Mouse (Mus musculus) liver, embryonic 13.5 days (tissue): ENCODE measurements at regions not wholly inside any gene's neighbourhood (a gene's known extent, or its start where the extent isn't known, plus 50 kb on each side); places are given as distances from the start of the nearest gene placed in this dataset.
A peak's percentile ranks its signal among the peaks of the same experiment; 100 is the strongest.

Source experiments
- ATAC-seq: fragments of 200-750 bp; cut with Nextera tagmentation; 2 replicates; pipeline ENCODE4 v1.8.0; 2017; ENCODE audit warnings: low read depth, mild to moderate bottlenecking, moderate number of reproducible peaks, moderate library complexity
- DNase-seq: peaks from one replicate; pipeline ENCODE4 v3.0.0; 2022
- H3K27ac ChIP-seq: fragments of 300-500 bp; sonication (generic); 2 replicates; pipeline ENCODE4 v1.5.1; 2015; ENCODE audit warnings: moderate library complexity, mild to moderate bottlenecking, inconsistent platforms
- H3K27me3 ChIP-seq: fragments of 300-500 bp; sonication (generic); 2 replicates; pipeline ENCODE4 v1.6.1; 2015; ENCODE audit warnings: mild to moderate bottlenecking, inconsistent platforms
- H3K36me3 ChIP-seq: fragments of 300-500 bp; sonication (generic); 2 replicates; pipeline ENCODE4 v1.6.1; 2015; ENCODE audit warnings: mild to moderate bottlenecking, inconsistent platforms
- H3K4me1 ChIP-seq: fragments of 300-500 bp; sonication (generic); replicated peaks from 2 replicates; pipeline ENCODE4 v1.6.1; 2015; ENCODE audit warnings: inconsistent platforms
- H3K4me2 ChIP-seq: fragments of 300-500 bp; sonication (generic); 2 replicates; pipeline ENCODE4 v1.6.1; 2015; ENCODE audit warnings: inconsistent platforms, mild to moderate bottlenecking, moderate library complexity
- H3K4me3 ChIP-seq: fragments of 300-500 bp; sonication (generic); replicated peaks from 2 replicates; pipeline ENCODE4 v1.5.1; 2015; ENCODE audit warnings: mild to moderate bottlenecking, inconsistent platforms
- H3K9ac ChIP-seq: fragments of 300-500 bp; sonication (generic); 2 replicates; pipeline ENCODE4 v1.6.1; 2015; ENCODE audit warnings: mild to moderate bottlenecking, inconsistent platforms
- H3K9me3 ChIP-seq: fragments of 300-500 bp; sonication (generic); replicated peaks from 2 replicates; pipeline ENCODE4 v1.6.1; 2016; ENCODE audit warnings: inconsistent platforms
- WGBS: fragments of 180-500 bp; shearing (Covaris S2); methylation state at CpG from one replicate; pipeline ENCODE4 v1.1.7; 2015; ENCODE audit not compliant: insufficient replicate concordance; 5-methylcytosine and 5-hydroxymethylcytosine counted together

DNA sequence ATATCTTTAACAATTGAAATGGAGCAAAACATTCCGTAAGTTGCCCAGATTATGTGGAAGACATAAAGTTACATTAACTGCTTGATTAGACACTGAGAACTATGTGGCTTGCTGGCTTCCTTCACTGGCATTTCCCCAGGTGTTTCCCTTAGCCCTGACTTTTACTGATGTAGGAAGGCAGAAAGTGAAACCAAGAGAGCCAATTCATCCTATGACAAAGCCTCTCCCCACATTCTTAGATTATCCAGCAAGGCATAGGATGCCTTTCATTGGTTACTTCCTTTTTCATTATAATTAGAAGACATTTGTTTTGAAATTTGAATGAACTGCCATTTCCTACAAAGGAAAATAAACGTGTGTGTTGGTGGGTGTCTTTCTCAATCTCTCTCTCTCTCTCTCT is 72.1 kb downstream of the Cdc42ep3 start:
- DNase-seq, result no peak
- 54% methylated on average over 2 of the region's 2 CpGs for WGBS
- H3K4me2 ChIP-seq, result no peak overlapping the region
- H3K4me3 ChIP-seq, result no peak overlapping the region
- no peaks in the 10 kb centered on the region for H3K36me3 ChIP-seq
- 0 out of 2 replicates have a peak, but pooled peaks cover 4% of the 10 kb centered on the region for H3K4me1 ChIP-seq
- no peak for ATAC-seq
- no peak overlapping the region for H3K27ac ChIP-seq
- H3K27me3 ChIP-seq, result no peaks in the 10 kb centered on the region
- no peak overlapping the region for H3K9ac ChIP-seq
- H3K9me3 ChIP-seq, result no peaks in the 10 kb centered on the region

DNA sequence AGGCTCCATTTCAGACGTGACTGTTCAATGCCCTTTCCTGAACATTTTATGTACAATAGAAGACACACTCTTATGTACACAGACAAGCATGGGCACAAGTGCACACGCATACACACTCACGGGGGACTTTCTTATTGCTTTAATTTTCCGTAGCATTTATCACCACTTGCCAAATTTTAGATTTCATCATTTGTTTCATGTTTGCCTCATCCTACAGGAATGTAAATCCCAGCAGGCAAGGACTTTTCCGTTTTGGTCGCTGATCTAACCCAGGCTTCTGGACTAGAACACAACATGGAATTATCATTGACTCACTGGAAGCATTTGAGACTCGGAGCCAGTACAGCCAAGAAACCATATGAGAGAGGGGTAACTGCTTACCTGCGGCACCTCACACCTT is 81.3 kb downstream of the Cdc42ep3 start:
- no peak overlapping the region for H3K9ac ChIP-seq
- no peak overlapping the region for H3K4me2 ChIP-seq
- no peak for ATAC-seq
- no peaks in the 10 kb centered on the region for H3K4me1 ChIP-seq
- WGBS, result 67% methylated on average over 8 of the region's 8 CpGs
- no peaks in the 10 kb centered on the region for H3K9me3 ChIP-seq
- no peak overlapping the region for H3K4me3 ChIP-seq
- H3K36me3 ChIP-seq, result no peaks in the 10 kb centered on the region
- no peaks in the 10 kb centered on the region for H3K27me3 ChIP-seq
- no peak for DNase-seq
- no peak overlapping the region for H3K27ac ChIP-seq

DNA sequence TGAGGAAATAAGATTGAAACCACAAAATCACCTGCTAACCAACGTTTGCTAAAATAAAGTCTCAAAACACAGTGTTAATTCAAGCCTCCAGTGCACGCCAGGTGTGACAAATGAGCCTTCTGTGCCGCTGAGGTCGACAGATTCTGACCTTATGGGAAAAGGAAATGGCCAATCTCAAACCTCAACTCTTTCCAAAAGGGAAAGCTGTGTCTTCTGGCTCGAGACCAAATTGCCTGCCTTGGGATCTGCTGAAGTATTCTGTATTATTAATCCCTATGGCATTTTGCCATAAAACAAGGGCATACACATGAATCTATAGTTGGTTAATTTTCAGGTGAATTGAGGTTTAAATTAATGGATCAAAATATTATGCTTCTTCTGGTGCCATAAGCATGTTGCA is 95.2 kb downstream of the Cdc42ep3 start:
- Histone ChIP-seq H3K27ac (no peak overlapping the region), H3K4me3 (no peak overlapping the region), H3K9ac (no peak overlapping the region), H3K9me3 (no peaks in the 10 kb centered on the region), H3K36me3 (no peaks in the 10 kb centered on the region), H3K4me1 (no peaks in the 10 kb centered on the region), H3K4me2 (no peak overlapping the region), H3K27me3 (no peaks in the 10 kb centered on the region)
- ATAC-seq, result no peak
- 34% methylated on average over 5 of the region's 5 CpGs for WGBS
- no peak for DNase-seq

DNA sequence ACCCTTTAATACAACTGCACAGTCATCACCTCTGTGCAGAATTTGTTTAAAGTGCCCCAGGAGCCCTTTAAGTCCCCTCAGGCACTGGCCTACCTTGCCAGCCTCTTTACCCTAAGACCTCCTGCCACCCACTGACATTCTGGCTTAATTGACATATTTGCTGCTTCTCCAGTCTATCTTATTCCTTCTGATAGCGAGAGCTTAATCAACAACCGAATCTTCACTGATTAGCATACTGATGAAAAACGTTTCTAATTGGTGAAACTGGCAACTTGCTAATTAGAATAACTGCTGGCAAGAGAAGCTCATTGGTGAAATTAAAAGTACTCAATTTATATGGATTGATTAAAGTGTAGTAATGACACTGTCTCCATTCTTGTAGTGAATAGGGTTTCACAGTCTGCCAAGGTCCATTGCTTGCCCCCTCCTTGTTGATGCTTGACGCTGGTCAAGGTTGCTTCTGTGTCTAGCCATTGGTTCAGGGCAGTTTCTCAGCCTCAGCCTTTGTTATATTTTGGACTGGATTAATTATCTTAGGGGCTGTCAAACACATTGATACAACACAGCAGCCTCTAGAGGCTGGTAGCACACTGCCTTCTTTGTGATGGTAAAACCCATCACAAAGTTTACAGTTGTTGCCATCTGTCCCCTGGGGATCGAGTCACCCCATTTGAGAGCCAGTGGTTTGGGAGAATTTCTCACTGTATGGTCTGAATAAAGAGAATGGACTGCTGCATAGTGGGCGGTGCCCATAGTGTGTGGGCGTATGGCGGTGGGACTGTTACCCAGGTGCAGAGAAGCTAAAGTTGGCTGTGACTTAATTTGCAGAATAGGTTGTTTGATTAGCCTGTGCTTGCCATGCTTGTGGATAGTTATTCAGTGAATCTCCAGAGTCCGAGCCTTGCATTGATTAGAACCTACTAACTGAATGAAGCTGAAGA is 107.7 kb downstream of the Cdc42ep3 start:
- Histone ChIP-seq H3K27ac (no peak overlapping the region), H3K27me3 (no peaks in the 10 kb centered on the region), H3K4me3 (no peak overlapping the region), H3K4me2 (no peak overlapping the region), H3K36me3 (no peaks in the 10 kb centered on the region), H3K4me1 (no peaks in the 10 kb centered on the region), H3K9me3 (0 out of 2 replicates have a peak, but pooled peaks cover 2% of the 10 kb centered on the region), H3K9ac (no peak overlapping the region)
- DNase-seq (no peak), ATAC-seq (no peak)
- WGBS, result 65% methylated on average over 9 of the region's 9 CpGs

DNA sequence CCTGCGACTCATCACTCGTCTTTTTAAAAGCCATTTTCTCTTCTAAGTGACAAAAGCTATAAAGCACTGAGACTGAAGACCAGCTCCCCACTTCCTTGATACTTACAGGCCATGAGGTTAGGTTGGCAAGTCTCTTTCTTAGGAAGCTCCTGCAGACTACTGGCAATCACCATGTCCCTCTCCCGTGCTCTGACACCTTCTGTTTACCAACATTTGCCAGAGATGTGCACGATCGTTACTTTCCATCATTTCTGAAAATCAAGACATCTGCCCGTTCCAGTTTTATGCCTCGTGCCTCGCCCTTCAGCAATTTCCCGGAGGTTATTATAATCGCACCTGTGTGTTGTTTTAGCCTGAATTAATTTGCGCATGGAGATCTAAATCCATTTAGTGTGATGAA is 110.8 kb downstream of the Cdc42ep3 start:
- Histone ChIP-seq H3K4me1 (no peaks in the 10 kb centered on the region), H3K9ac (no peak overlapping the region), H3K9me3 (0 out of 2 replicates have a peak, but pooled peaks cover 2% of the 10 kb centered on the region), H3K27ac (no peak overlapping the region), H3K4me2 (no peak overlapping the region), H3K27me3 (no peaks in the 10 kb centered on the region), H3K36me3 (no peaks in the 10 kb centered on the region), H3K4me3 (no peak overlapping the region)
- no peak for DNase-seq
- no peak for ATAC-seq
- WGBS, result 73% methylated on average over 11 of the region's 11 CpGs

DNA sequence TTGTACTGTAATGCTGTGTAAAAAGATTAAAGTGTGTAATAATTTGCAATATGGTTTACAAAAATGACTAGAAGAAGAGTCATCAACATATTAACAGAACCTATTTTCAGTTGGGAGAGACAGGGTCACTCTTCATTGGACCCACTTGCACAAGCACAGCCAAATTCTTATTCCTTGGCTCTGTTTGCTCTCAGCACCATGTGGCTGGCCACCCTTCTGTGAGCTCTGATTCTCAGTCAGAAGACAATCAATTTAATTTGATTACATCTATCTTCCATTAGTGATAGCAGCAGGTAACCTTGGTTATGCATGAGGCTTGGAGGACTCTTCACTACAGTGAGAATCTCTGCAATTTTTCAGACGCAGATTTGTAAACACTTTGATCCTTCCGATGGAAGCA is 111.5 kb downstream of the Cdc42ep3 start:
- H3K4me1 ChIP-seq, result no peaks in the 10 kb centered on the region
- no peak overlapping the region for H3K4me3 ChIP-seq
- no peak overlapping the region for H3K4me2 ChIP-seq
- no peak overlapping the region for H3K27ac ChIP-seq
- WGBS, result 79% methylated on average over 2 of the region's 2 CpGs
- H3K9me3 ChIP-seq, result 0 out of 2 replicates have a peak, but pooled peaks cover 2% of the 10 kb centered on the region
- ATAC-seq (no peak), DNase-seq (no peak)
- H3K27me3 ChIP-seq, result no peaks in the 10 kb centered on the region
- H3K36me3 ChIP-seq, result no peaks in the 10 kb centered on the region
- H3K9ac ChIP-seq, result no peak overlapping the region

DNA sequence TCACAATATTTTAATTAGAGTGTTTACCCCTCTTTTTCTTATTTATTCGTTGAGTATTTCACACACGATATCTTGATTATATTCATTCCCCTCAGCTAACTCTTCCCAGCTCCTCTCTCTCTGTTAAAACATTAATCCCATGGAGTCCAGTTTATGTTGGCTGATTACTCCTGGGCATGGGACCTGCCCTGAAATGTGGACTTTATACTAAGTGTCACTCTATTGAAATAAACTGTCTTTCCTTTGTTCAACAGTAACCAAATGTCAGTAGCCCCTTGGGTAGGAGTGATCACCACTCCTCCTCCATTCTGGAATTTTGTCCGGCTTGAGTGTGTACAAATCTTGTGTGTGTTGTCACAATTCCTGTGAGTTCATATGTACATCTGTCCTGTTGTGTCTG is 113.4 kb downstream of the Cdc42ep3 start:
- Histone ChIP-seq H3K4me3 (no peak overlapping the region), H3K27ac (no peak overlapping the region), H3K4me1 (no peaks in the 10 kb centered on the region), H3K9ac (no peak overlapping the region), H3K9me3 (0 out of 2 replicates have a peak, but pooled peaks cover 2% of the 10 kb centered on the region), H3K4me2 (no peak overlapping the region), H3K36me3 (no peaks in the 10 kb centered on the region), H3K27me3 (no peaks in the 10 kb centered on the region)
- ATAC-seq (no peak), DNase-seq (no peak)
- WGBS, result 57% methylated on average over 3 of the region's 3 CpGs

DNA sequence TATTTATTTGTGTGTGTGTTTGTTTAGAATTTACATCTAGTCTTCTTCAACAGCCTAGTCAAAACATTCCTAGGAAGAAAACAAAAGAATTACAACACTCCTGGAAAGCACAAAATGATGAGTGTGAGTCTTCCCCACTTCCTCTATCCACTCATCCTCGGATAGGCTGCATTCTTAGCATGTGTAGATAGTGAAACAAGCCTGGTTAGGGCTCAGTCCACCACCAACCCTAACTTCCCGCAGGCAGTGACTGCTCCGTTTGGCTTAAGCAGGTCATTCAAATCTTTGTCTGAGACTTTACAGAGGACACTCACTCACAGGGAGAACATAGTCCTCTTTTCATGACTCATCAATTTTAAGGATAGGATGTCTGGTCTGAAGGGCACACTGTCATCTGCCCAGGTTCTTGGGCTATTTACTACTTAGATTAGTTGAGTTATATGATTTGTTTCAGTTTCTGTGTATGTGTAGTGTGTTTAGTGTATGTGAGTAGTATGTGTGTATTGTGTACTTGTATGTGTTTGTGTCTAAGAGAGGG is 118.6 kb downstream of the Cdc42ep3 start:
- H3K4me1 ChIP-seq, result 0 out of 2 replicates have a peak, but pooled peaks cover 2% of the 10 kb centered on the region
- no peak for ATAC-seq
- no peak overlapping the region for H3K27ac ChIP-seq
- H3K9me3 ChIP-seq, result no peaks in the 10 kb centered on the region
- H3K27me3 ChIP-seq, result no peaks in the 10 kb centered on the region
- H3K4me2 ChIP-seq, result no peak overlapping the region
- WGBS, result 31% methylated on average over 3 of the region's 3 CpGs
- H3K9ac ChIP-seq, result no peak overlapping the region
- H3K36me3 ChIP-seq, result no peaks in the 10 kb centered on the region
- H3K4me3 ChIP-seq, result no peak overlapping the region
- DNase-seq, result no peak

DNA sequence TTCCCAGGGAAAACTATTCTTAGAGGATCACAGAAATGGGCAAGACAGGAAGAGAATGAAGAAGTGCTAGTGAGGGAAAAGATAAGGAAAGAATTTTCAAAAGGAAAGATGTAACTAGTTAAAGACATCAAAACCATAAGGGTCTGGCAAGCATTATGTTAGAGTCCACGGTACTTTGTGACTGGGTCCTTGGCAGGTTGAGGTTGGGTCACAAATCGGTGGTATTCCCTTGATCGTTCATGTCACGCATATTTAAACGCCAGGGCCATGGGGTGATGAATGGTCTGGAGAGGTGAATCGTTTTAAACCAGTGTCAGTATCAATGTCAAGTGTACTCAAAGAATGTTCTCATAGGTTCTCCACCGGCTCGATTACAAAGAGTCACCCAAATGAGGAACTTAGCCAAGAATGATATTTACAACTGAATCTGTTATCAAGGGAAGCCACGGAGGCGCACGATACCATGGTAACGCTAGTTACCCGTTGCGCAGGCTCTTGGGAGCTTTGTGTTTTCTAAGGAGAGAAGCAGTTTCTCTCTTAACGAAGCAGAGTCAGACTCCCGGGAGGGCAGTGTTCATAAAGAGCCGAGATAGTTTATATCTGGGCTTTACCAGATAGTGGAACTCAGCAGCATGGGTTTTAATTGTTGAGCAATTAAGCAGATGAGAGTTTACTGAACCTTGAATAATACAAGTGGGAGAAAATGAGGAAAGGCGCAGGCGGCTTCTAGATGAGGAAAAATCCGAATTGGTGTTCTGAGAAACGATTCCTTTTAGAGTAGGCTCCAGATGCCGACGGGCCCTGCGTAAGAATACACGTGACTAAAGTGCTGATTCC is 124.0 kb downstream of the Cdc42ep3 start:
- H3K27ac ChIP-seq, result no peak overlapping the region
- no peak overlapping the region for H3K4me3 ChIP-seq
- 51% methylated on average over 25 of the region's 25 CpGs for WGBS
- no peak overlapping the region for H3K9ac ChIP-seq
- no peak overlapping the region for H3K4me2 ChIP-seq
- peak; percentile 55 for ATAC-seq
- no peak for DNase-seq
- peaks cover 7% of the 10 kb centered on the region; the same call in 1 of the 2 replicates for H3K4me1 ChIP-seq
- H3K9me3 ChIP-seq, result no peaks in the 10 kb centered on the region
- H3K27me3 ChIP-seq, result no peaks in the 10 kb centered on the region
- H3K36me3 ChIP-seq, result no peaks in the 10 kb centered on the region

DNA sequence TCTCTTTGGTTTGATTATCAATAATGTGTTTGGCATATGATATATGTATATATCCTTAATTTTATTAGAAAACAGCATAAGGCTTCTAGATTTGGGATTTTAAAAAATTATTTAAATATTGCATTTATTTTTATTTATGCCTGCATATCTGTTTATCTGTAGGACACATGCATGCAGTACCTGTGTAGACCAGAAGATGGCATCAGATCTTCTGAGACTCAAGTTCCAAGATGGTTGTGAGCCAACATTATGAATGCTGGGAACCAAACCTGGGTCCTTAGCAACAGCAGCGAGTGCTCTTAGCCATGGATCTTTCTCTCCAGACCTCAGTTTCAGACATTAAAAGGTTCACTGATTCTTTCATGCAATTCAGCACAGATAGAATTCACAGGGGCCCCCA is 148.3 kb downstream of the Cdc42ep3 start:
- ATAC-seq, result no peak
- 58% methylated on average over 1 of the region's 1 CpGs for WGBS

DNA sequence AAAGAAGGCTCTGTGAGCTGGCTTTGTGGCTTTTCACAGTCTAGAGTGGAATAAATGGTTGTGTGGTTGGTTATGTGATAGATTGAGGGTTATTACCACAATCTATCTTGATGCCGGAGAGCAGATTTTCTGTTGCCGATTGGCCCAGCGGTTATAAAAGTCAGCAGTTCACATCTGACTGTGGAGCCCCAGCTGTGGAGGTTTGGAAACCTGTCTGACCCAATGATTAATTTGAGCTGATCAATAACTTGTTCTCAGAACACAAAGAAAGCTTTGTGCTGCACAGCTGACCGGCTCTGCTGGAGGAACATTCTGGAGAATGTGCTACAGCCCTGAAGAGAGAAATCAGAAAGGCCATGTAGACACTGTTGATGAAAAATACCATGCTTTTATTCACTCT is 148.8 kb downstream of the Cdc42ep3 start:
- no peaks in the 10 kb centered on the region for H3K36me3 ChIP-seq
- no peak overlapping the region for H3K4me2 ChIP-seq
- peaks cover 7% of the 10 kb centered on the region; the same call in 1 of the 2 replicates for H3K9me3 ChIP-seq
- no peak overlapping the region for H3K4me3 ChIP-seq
- no peak for ATAC-seq
- 75% methylated on average over 4 of the region's 4 CpGs for WGBS
- H3K9ac ChIP-seq, result no peak overlapping the region
- DNase-seq, result no peak
- no peaks in the 10 kb centered on the region for H3K27me3 ChIP-seq
- no peak overlapping the region for H3K27ac ChIP-seq
- no peaks in the 10 kb centered on the region for H3K4me1 ChIP-seq

More for the DNA sequence above, 148.3 kb downstream of the Cdc42ep3 start:
- Histone ChIP-seq H3K9ac (no peak overlapping the region), H3K4me2 (no peak overlapping the region), H3K9me3 (peaks cover 7% of the 10 kb centered on the region; the same call in 1 of the 2 replicates), H3K36me3 (no peaks in the 10 kb centered on the region), H3K4me1 (no peaks in the 10 kb centered on the region), H3K27me3 (no peaks in the 10 kb centered on the region), H3K4me3 (no peak overlapping the region), H3K27ac (no peak overlapping the region)
- no peak for DNase-seq
